Mouse (Mus musculus): ENCODE results near the gene Smg6. TPM values are rescaled to one million over a fixed set of nuclear protein-coding genes. Genes with fewer than 3 reads are reported as not detected.
A peak's percentile ranks its signal among the peaks of the same experiment; 100 is the strongest.

Gene Smg6
- 17.8 and 20.7 TPM in 2 replicates for polyA plus RNA-seq (2016; fragmentation: Nextera tagmentation; extraction: Ambion mirVana)

- H3K27ac ChIP-seq (replicated peaks) = peak within 1 kb of the TSS; percentile 97
- H3K9me3 ChIP-seq (replicated peaks) = no peaks in the 10 kb centered on the region
- peaks cover 19% of the 10 kb centered on the region for H3K36me3 ChIP-seq
- peak; percentile 98 for DNase-seq (ENCODE audit: low spot score)
- peaks cover 18% of the 10 kb centered on the region for H3K4me1 ChIP-seq
- under 1% methylated on average over 84 of the region's 88 CpGs for WGBS
- no peaks in the 10 kb centered on the region for H3K27me3 ChIP-seq (ENCODE audit: low read depth, poor library complexity, severe bottlenecking)
- peak within 1 kb of the TSS; percentile 97 for H3K4me3 ChIP-seq
Measured at GRCm38 (mm10) chr11:74925577-74926387, at the start of gene Smg6, which contains the start of gene Srr. TSS of gene Smg6 (plus strand) at chr11:74925823. TSS of gene Srr (minus strand) at chr11:74925948.

- peak overlapping the region; percentile 64 for H3K27ac ChIP-seq (replicated peaks)
- no peaks in the 10 kb centered on the region for H3K9me3 ChIP-seq (replicated peaks)
- DNase-seq (ENCODE audit: low spot score) = peak; percentile 67
- no peaks in the 10 kb centered on the region for H3K27me3 ChIP-seq (ENCODE audit: low read depth, poor library complexity, severe bottlenecking)
- peak overlapping the region; percentile 30 for H3K4me3 ChIP-seq
- 2% methylated on average over 9 of the region's 9 CpGs for WGBS
- no peaks in the 10 kb centered on the region for H3K36me3 ChIP-seq
- H3K4me1 ChIP-seq = peaks cover 27% of the 10 kb centered on the region
Measured at GRCm38 (mm10) chr11:74876801-74877200, 48.8 kb upstream of the Smg6 start.

- WGBS = 93% methylated on average over 9 of the region's 9 CpGs
- H3K27ac ChIP-seq (replicated peaks) = no peak overlapping the region; the same call in 1 of the 2 replicates
- no peaks in the 10 kb centered on the region for H3K9me3 ChIP-seq (replicated peaks)
- no peaks in the 10 kb centered on the region for H3K27me3 ChIP-seq (ENCODE audit: low read depth, poor library complexity, severe bottlenecking)
- peaks cover 13% of the 10 kb centered on the region for H3K36me3 ChIP-seq
- DNase-seq (ENCODE audit: low spot score) = no peak
- H3K4me1 ChIP-seq = peaks cover 31% of the 10 kb centered on the region
- no peak overlapping the region for H3K4me3 ChIP-seq
Measured at GRCm38 (mm10) chr11:74880999-74881398, 44.6 kb upstream of the Smg6 start.

GRCm38 (mm10) chr11:74881979-74882378 is 43.6 kb upstream of the Smg6 start:
- 81% methylated on average over 14 of the region's 14 CpGs for WGBS
- Histone ChIP-seq H3K4me1 (peaks cover 21% of the 10 kb centered on the region), H3K27me3 (ENCODE audit: low read depth, poor library complexity, severe bottlenecking) (no peaks in the 10 kb centered on the region), H3K36me3 (peaks cover 13% of the 10 kb centered on the region), H3K27ac (replicated peaks) (no peak overlapping the region), H3K9me3 (replicated peaks) (no peaks in the 10 kb centered on the region), H3K4me3 (no peak overlapping the region)
- no peak for DNase-seq (ENCODE audit: low spot score)

GRCm38 (mm10) chr11:74883098-74883497 is 42.5 kb upstream of the Smg6 start:
- H3K4me1 ChIP-seq = peaks cover 11% of the 10 kb centered on the region
- no peaks in the 10 kb centered on the region for H3K9me3 ChIP-seq (replicated peaks)
- H3K27ac ChIP-seq (replicated peaks) = no peak overlapping the region
- H3K4me3 ChIP-seq = no peak overlapping the region
- 96% methylated on average over 10 of the region's 10 CpGs for WGBS
- H3K27me3 ChIP-seq (ENCODE audit: low read depth, poor library complexity, severe bottlenecking) = no peaks in the 10 kb centered on the region
- H3K36me3 ChIP-seq = peaks cover 13% of the 10 kb centered on the region
- no peak for DNase-seq (ENCODE audit: low spot score)

- Histone ChIP-seq H3K36me3 (peaks cover 14% of the 10 kb centered on the region), H3K9me3 (replicated peaks) (no peaks in the 10 kb centered on the region), H3K4me3 (no peak overlapping the region), H3K27me3 (ENCODE audit: low read depth, poor library complexity, severe bottlenecking) (no peaks in the 10 kb centered on the region), H3K27ac (replicated peaks) (no peak overlapping the region), H3K4me1 (peaks cover 31% of the 10 kb centered on the region)
- WGBS = 91% methylated on average over 4 of the region's 4 CpGs
- no peak for DNase-seq (ENCODE audit: low spot score)
Measured at GRCm38 (mm10) chr11:74894619-74895018, 31.0 kb upstream of the Smg6 start.

- Histone ChIP-seq H3K9me3 (replicated peaks) (no peaks in the 10 kb centered on the region), H3K27me3 (ENCODE audit: low read depth, poor library complexity, severe bottlenecking) (no peaks in the 10 kb centered on the region), H3K4me1 (peaks cover 31% of the 10 kb centered on the region), H3K4me3 (peak overlapping the region; percentile 85), H3K27ac (replicated peaks) (peak overlapping the region; percentile 91), H3K36me3 (peaks cover 30% of the 10 kb centered on the region)
- WGBS = under 1% methylated on average over 54 of the region's 55 CpGs
- DNase-seq (ENCODE audit: low spot score) = peak; percentile 71
Measured at GRCm38 (mm10) chr11:74895980-74896900, 29.4 kb upstream of the Smg6 start.

GRCm38 (mm10) chr11:74896901-74897677 is 28.5 kb upstream of the Smg6 start, which contains the start of gene Sgsm2:
TSS of gene Sgsm2 (minus strand) at chr11:74897060.
- Histone ChIP-seq H3K27me3 (ENCODE audit: low read depth, poor library complexity, severe bottlenecking) (no peaks in the 10 kb centered on the region), H3K27ac (replicated peaks) (peak within 1 kb of the TSS; percentile 91), H3K36me3 (peaks cover 31% of the 10 kb centered on the region), H3K4me1 (peaks cover 31% of the 10 kb centered on the region), H3K4me3 (peak within 1 kb of the TSS; percentile 85), H3K9me3 (replicated peaks) (no peaks in the 10 kb centered on the region)
- 0% methylated on average over 74 of the region's 74 CpGs for WGBS
- DNase-seq (ENCODE audit: low spot score) = peak; percentile 89

- Histone ChIP-seq H3K27ac (replicated peaks) (peak within 1 kb of the TSS; percentile 91), H3K9me3 (replicated peaks) (no peaks in the 10 kb centered on the region), H3K27me3 (ENCODE audit: low read depth, poor library complexity, severe bottlenecking) (no peaks in the 10 kb centered on the region), H3K4me1 (peaks cover 31% of the 10 kb centered on the region), H3K36me3 (peaks cover 37% of the 10 kb centered on the region), H3K4me3 (peak within 1 kb of the TSS; percentile 85)
- WGBS = under 1% methylated on average over 54 of the region's 54 CpGs
- peak; percentile 93 for DNase-seq (ENCODE audit: low spot score)
Measured at GRCm38 (mm10) chr11:74897678-74898516, 27.7 kb upstream of the Smg6 start, which contains the start of gene Tsr1. TSS of gene Tsr1 (plus strand) at chr11:74898071.

- no peak for DNase-seq (ENCODE audit: low spot score)
- Histone ChIP-seq H3K4me3 (peak overlapping the region; percentile 85), H3K27ac (replicated peaks) (peak overlapping the region; percentile 91), H3K9me3 (replicated peaks) (no peaks in the 10 kb centered on the region), H3K36me3 (peaks cover 43% of the 10 kb centered on the region), H3K4me1 (peaks cover 31% of the 10 kb centered on the region), H3K27me3 (ENCODE audit: low read depth, poor library complexity, severe bottlenecking) (no peaks in the 10 kb centered on the region)
- under 1% methylated on average over 7 of the region's 7 CpGs for WGBS
Measured at GRCm38 (mm10) chr11:74898517-74898827, 27.2 kb upstream of the Smg6 start.

- no peaks in the 10 kb centered on the region for H3K9me3 ChIP-seq (replicated peaks)
- H3K4me3 ChIP-seq = no peak overlapping the region
- peaks cover 74% of the 10 kb centered on the region for H3K36me3 ChIP-seq
- H3K27me3 ChIP-seq (ENCODE audit: low read depth, poor library complexity, severe bottlenecking) = no peaks in the 10 kb centered on the region
- DNase-seq (ENCODE audit: low spot score) = no peak
- 95% methylated on average over 6 of the region's 6 CpGs for WGBS
- no peak overlapping the region for H3K27ac ChIP-seq (replicated peaks)
- peaks cover 22% of the 10 kb centered on the region for H3K4me1 ChIP-seq
Measured at GRCm38 (mm10) chr11:74901555-74901954, 24.1 kb upstream of the Smg6 start.

Measured in midbrain, embryonic 10.5 days (tissue).